Mouse (Mus musculus) neural tube, embryonic 14.5 days (tissue): Measurements from ENCODE around the gene Stmnd1. TPM values are rescaled to one million over a fixed set of nuclear protein-coding genes. Genes with fewer than 3 reads are reported as not detected.
"Not testable (repeated sequence)": the region's sequence is repeated elsewhere in the genome, so short reads cannot be mapped to it uniquely, and the experiment has no call there.

Experiments
- ATAC-seq: fragments of 200-750 bp; cut with Nextera tagmentation; 2 replicates; pipeline ENCODE4 v1.8.0; 2017; ENCODE audit warnings: low read depth, mild to moderate bottlenecking, moderate TSS enrichment, moderate library complexity
- H3K27ac ChIP-seq: fragments of 300-500 bp; sonication (generic); 2 replicates; pipeline ENCODE4 v1.5.1; 2014; ENCODE audit warnings: low read depth, mild to moderate bottlenecking, control low read depth, low read length, moderate library complexity, mixed read lengths
- H3K27me3 ChIP-seq: fragments of 300-500 bp; sonication (generic); 2 replicates; pipeline ENCODE4 v1.6.1; 2014; ENCODE audit warnings: low read length; ENCODE audit not compliant: control insufficient read depth, insufficient read depth
- H3K36me3 ChIP-seq: fragments of 300-500 bp; sonication (generic); 2 replicates; pipeline ENCODE4 v1.6.1; 2014; ENCODE audit warnings: low read length, mixed read lengths; ENCODE audit not compliant: control insufficient read depth, insufficient read depth
- H3K4me1 ChIP-seq: fragments of 300-500 bp; sonication (generic); 2 replicates; pipeline ENCODE4 v1.6.1; 2014; ENCODE audit warnings: low read length; ENCODE audit not compliant: control insufficient read depth, insufficient read depth
- H3K4me2 ChIP-seq: fragments of 300-500 bp; sonication (generic); 2 replicates; pipeline ENCODE4 v1.6.1; 2014; ENCODE audit warnings: mild to moderate bottlenecking, low read depth, low read length, control low read depth
- H3K4me3 ChIP-seq: fragments of 300-500 bp; sonication (generic); 2 replicates; pipeline ENCODE4 v1.5.1; 2014; ENCODE audit warnings: low read depth, low read length, control low read depth, mixed read lengths
- H3K9ac ChIP-seq: fragments of 300-500 bp; sonication (generic); replicated peaks from 2 replicates; pipeline ENCODE4 v1.6.1; 2014; ENCODE audit warnings: low read depth, mild to moderate bottlenecking, control low read depth, low read length, mixed read lengths
- H3K9me3 ChIP-seq: fragments of 300-500 bp; sonication (generic); 2 replicates; pipeline ENCODE4 v1.6.1; 2016; ENCODE audit warnings: low read length; ENCODE audit not compliant: control insufficient read depth
- WGBS: fragments of 180-500 bp; shearing (Covaris S2); extraction: QIAGEN DNeasy Blood & Tissue Kit; methylation state at CpG from one replicate; pipeline ENCODE4 v1.1.7; 2014; 5-methylcytosine and 5-hydroxymethylcytosine counted together
- polyA plus RNA-seq: library from polyadenylated mRNA; unstranded; fragments of >200 nt; fragmentation: Nextera tagmentation; extraction: Ambion mirVana; gene quantifications from 2 replicates; pipeline ENCODE4 v1.2.1, GENCODE M21; 2014

Gene Stmnd1
- not detected in 2 replicates for polyA plus RNA-seq

DNA sequence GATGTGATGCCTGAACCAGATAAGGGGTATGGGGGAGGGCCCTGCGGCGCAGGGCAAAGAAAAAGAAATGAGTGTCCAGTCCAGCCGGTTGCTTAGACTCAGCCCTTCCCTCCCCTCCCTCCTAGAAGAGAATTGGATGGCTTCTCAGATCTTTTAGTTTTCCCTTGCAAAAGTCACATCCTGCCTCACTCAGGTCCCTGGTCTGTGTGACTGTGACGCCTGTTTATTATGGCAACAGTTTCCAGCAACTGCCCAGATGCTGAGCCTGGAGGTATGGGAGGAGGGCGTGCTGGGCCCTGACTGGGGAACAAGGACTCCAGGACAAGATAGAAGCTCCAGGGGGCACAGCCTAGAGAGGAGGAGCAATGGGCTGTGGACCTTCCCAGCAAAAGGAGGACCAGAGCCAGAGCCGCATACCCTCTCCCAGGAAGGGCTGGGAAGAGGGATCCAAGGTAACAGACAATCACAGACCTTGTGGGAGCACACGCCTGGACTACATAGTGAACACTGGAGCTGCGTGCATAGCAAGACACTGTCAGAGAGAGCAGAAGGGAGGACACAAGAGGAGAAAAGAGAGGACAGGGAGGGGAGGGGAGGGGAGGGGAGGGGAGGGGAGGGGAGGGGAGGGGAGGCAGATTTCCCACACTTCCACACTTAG, at the start of gene Stmnd1:
Stmnd1 (plus strand) TSS at position 269 of the 658 bp plus-strand sequence.
- no peak within 1 kb of the TSS for H3K9ac ChIP-seq
- H3K36me3 ChIP-seq, result no peaks in the 10 kb centered on the region
- WGBS, result 29% methylated on average over 8 of the region's 8 CpGs
- H3K27me3 ChIP-seq, result no peaks in the 10 kb centered on the region
- H3K4me2 ChIP-seq, result peak within 1 kb of the TSS; percentile 27
- no peak for ATAC-seq
- no peak within 1 kb of the TSS for H3K27ac ChIP-seq
- H3K4me3 ChIP-seq, result no peak within 1 kb of the TSS
- no peaks in the 10 kb centered on the region for H3K9me3 ChIP-seq
- peaks cover 9% of the 10 kb centered on the region; the same call in 1 of the 2 replicates for H3K4me1 ChIP-seq

DNA sequence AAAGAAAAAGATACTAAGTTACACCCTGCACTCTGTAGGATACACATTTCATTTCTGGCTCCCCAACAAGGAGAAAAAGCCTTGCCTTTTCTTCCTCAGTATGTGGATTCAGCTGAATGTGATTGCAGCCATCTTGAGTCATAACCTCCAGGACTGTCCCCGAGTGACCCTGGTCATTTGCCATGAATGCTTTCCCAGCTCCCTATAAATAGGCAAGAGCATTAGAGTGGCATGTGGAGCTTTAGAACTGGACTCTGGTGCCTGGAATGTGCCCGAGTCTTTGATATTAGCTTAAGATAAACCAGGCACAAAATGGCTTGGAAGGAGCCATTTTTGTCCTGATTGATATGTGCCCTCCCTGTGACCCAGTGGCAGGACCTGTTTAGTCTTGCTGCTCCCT, 46.6 kb upstream of the Stmnd1 start:
- Histone ChIP-seq H3K27ac (no peak overlapping the region), H3K9ac (no peak overlapping the region), H3K27me3 (no peaks in the 10 kb centered on the region), H3K9me3 (no peaks in the 10 kb centered on the region), H3K4me1 (no peaks in the 10 kb centered on the region), H3K36me3 (no peaks in the 10 kb centered on the region), H3K4me2 (no peak overlapping the region), H3K4me3 (no peak overlapping the region)
- WGBS, result 58% methylated on average over 2 of the region's 2 CpGs
- ATAC-seq, result no peak

DNA sequence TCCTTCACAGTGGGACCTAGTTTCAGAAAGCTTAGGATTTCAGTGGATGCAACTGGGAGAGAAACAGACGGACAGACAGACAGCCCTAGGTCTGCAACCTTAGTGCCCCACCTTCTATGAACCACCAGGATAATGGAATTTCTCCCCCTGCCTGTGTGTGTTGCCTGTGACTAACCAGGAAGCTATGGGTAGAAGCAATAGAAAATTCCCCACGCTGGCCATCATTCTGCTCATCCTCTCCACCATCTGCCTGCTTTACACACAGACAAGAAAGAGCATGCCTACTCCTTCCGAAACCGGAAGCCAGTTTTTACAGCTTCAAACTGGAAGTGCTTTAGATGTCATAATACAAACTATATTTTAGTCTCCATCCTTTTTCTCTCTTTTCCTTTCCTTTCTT, 46.0 kb upstream of the Stmnd1 start:
- WGBS, result 90% methylated on average over 4 of the region's 4 CpGs
- ATAC-seq, result no peak
- no peaks in the 10 kb centered on the region for H3K9me3 ChIP-seq
- no peak overlapping the region for H3K4me3 ChIP-seq
- H3K36me3 ChIP-seq, result no peaks in the 10 kb centered on the region
- no peaks in the 10 kb centered on the region for H3K27me3 ChIP-seq
- no peaks in the 10 kb centered on the region for H3K4me1 ChIP-seq
- no peak overlapping the region for H3K4me2 ChIP-seq
- no peak overlapping the region for H3K27ac ChIP-seq
- H3K9ac ChIP-seq, result no peak overlapping the region

DNA sequence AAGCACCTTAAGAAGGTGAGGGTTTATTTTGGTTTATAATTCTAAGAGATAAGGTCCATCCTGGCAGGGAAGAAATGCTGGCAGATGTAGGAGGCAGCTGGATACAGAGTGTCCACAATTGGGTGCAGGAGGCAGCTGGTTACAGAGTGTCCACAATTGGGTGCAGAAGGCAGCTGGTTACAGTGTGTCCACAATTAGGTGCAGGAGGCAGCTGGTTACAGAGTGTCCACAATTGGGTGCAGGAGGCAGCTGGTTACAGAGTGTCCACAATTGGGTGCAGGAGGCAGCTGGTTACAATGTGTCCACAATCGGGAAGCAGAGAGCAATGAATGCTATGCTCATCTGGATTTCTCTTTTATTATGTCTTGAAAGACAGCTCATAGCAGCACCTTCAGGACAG, 44.8 kb upstream of the Stmnd1 start:
- not testable (repeated sequence) for H3K36me3 ChIP-seq, H3K4me2 ChIP-seq, H3K9me3 ChIP-seq, H3K27ac ChIP-seq, H3K27me3 ChIP-seq, ATAC-seq, H3K9ac ChIP-seq, H3K4me3 ChIP-seq, H3K4me1 ChIP-seq
- WGBS, result 79% methylated on average over 1 of the region's 1 CpGs

DNA sequence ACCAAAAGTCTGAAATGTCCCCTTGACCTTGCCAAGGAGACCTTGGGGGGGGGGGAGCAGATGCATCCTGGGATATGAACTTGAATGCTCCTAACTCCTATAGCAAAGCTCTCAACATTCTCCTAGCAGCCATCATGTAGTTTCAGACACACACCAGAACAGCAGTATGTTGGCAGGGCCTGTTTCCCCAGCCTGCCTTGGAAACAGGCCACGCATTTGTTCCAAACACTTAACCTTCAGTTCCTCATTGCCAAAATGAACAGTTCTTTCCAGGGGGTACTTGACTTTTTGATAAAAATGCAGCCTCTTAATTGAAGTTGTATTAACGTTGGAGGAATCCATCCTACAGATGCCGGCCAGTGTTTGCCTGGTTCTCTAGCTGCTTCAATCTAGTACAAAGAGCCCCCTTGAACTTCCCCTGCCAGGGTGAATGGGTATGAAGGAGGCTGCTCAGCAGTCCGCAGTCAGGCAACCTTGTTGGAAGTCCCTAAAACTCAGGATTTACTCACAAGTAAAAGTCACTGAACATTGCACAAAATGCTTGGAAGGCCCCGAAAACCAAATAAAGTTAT, 41.9 kb upstream of the Stmnd1 start:
- no peak overlapping the region for H3K9ac ChIP-seq
- ATAC-seq, result no peak
- H3K27me3 ChIP-seq, result no peaks in the 10 kb centered on the region
- H3K4me2 ChIP-seq, result no peak overlapping the region
- no peak overlapping the region for H3K4me3 ChIP-seq
- H3K27ac ChIP-seq, result no peak overlapping the region
- H3K4me1 ChIP-seq, result no peaks in the 10 kb centered on the region
- no peaks in the 10 kb centered on the region for H3K36me3 ChIP-seq
- WGBS, result 72% methylated on average over 5 of the region's 5 CpGs
- no peaks in the 10 kb centered on the region for H3K9me3 ChIP-seq

DNA sequence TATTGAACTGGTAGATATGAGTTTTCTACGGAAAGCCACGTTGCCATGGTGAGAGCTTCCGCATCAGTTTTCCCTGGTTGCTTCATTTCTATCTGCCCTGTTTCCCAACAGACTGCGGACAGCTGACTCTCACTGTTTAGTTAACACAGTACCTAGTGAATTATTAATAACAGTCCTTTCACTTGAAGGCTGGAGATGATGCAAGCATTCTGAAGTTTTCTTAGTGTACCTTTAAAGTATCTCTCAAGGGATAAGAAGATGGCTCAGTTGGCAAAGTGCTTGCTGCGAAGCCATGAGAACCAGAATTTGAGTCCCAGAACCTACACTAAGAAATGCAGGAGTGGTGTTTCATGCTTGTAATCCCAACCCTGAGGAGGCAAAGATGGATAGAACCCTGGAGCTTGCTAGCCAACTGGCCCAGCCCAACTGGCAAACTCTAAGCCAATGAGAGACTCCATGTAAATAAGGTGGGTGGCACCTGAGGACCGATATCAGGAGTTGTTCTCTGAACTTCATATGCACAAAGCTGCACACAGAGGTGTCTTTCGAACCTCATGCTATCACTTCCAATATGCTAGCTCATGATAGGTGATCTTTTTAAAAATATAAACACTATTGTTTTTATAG, 35.7 kb upstream of the Stmnd1 start:
- Histone ChIP-seq H3K27ac (no peak overlapping the region), H3K9me3 (no peaks in the 10 kb centered on the region), H3K9ac (no peak overlapping the region), H3K36me3 (no peaks in the 10 kb centered on the region), H3K4me3 (no peak overlapping the region), H3K4me2 (no peak overlapping the region), H3K27me3 (no peaks in the 10 kb centered on the region), H3K4me1 (no peaks in the 10 kb centered on the region)
- ATAC-seq, result no peak
- WGBS, result 59% methylated on average over 7 of the region's 7 CpGs

DNA sequence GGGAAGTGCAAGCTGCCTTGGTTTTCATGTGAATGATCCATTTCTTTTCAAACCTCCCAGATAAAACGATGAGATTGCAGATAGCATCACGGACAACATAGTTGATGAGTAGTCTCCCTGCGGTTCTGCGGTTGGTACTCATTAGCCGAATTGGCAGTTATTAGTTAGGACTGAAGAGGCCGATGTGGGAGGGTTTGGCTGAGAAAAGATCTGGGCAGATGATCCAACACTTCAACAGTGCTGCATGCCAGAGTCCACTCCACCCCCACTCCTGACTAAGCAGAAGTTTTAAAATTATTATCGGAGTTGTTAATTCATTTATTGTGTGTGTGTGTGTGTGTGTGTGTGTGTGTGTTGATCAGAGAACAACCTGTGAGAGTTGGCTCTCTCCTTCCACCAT, 34.7 kb upstream of the Stmnd1 start:
- WGBS, result 90% methylated on average over 7 of the region's 7 CpGs
- Histone ChIP-seq H3K9ac (no peak overlapping the region), H3K36me3 (no peaks in the 10 kb centered on the region), H3K27ac (no peak overlapping the region), H3K27me3 (no peaks in the 10 kb centered on the region), H3K4me3 (no peak overlapping the region), H3K4me1 (no peaks in the 10 kb centered on the region), H3K9me3 (no peaks in the 10 kb centered on the region), H3K4me2 (no peak overlapping the region)
- ATAC-seq, result no peak

DNA sequence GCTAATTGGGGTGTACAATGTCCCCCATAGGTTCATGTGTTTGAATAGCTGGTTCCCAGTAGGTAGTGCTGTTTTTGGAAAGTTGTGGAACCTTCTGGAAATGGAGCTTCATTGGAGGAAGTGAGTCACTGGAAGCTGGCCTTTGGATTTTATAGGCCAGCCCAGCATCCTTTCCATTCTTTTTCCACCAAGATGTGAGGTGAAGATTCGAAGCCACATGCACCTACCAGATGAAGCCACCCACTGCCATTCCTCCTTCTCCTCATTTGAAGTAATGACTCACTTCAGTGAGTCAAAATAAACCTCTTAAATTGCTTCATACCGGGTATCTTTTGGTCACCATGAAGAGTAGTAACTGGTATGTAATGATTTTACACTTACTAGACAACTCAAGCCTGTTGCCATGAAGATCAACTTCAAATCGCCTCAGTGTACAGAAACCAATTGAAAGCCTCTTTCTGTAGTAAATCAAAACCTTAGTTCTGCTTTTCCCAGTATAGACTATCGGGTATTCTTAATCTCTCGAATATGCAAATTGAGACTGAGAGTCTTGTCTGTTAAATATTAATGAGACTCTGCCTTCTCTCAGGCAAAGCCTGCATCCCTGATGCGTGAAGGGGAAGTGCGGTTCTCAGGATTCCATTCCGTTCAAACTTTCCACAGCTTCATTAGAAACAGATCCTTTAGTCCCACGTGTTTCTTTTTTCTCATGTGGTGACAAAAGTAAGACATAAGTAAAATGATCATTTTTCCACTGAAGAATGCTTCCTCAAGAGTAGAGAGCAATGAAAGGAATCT, 31.9 kb upstream of the Stmnd1 start:
- H3K9ac ChIP-seq, result no peak overlapping the region
- H3K27ac ChIP-seq, result no peak overlapping the region
- H3K36me3 ChIP-seq, result no peaks in the 10 kb centered on the region
- H3K9me3 ChIP-seq, result no peaks in the 10 kb centered on the region
- H3K4me1 ChIP-seq, result no peaks in the 10 kb centered on the region
- no peaks in the 10 kb centered on the region for H3K27me3 ChIP-seq
- no peak for ATAC-seq
- H3K4me3 ChIP-seq, result no peak overlapping the region
- WGBS, result 39% methylated on average over 9 of the region's 9 CpGs
- H3K4me2 ChIP-seq, result no peak overlapping the region

DNA sequence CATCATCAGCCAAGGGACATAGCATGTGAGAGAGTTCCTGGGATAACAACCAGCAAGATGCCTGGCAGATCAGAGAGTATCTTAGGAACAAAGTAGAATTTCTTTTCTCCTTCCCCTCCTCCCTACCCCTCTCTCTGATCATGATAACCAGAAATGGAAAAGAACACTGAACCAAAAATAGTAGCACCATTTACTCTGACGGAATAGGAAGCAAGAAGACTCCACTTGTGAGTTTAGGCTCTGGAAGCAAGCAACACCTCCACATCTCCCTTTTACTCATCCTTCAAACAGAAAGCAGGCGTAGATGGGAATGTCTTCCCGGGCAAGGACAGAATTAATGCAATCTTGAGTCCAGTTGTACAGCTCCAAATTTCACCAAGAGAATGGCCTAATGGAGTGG, 19.8 kb upstream of the Stmnd1 start:
- H3K4me1 ChIP-seq, result no peaks in the 10 kb centered on the region
- ATAC-seq, result no peak

More for the DNA sequence above, 19.8 kb upstream of the Stmnd1 start:
- Histone ChIP-seq H3K36me3 (no peaks in the 10 kb centered on the region), H3K9ac (no peak overlapping the region), H3K9me3 (no peaks in the 10 kb centered on the region), H3K27ac (no peak overlapping the region), H3K27me3 (no peaks in the 10 kb centered on the region), H3K4me3 (no peak overlapping the region), H3K4me2 (no peak overlapping the region)
- WGBS, result 94% methylated on average over 3 of the region's 3 CpGs
